Mouse (Mus musculus) naive thymus-derived CD4-positive, alpha-beta T cell, adult 2 months (primary cell): ENCODE measurements at regions not wholly inside any gene's neighbourhood (a gene's known extent, or its start where the extent isn't known, plus 50 kb on each side); places are given as distances from the start of the nearest gene placed in this dataset.
A peak's percentile ranks its signal among the peaks of the same experiment; 100 is the strongest.
"Not testable (repeated sequence)": the region's sequence is repeated elsewhere in the genome, so short reads cannot be mapped to it uniquely, and the experiment has no call there.

ENCODE experiments used
- DNase-seq: peaks from one replicate; pipeline ENCODE4 v3.0.0-alpha.2; 2011; ENCODE audit warnings: low read depth

- DNase-seq = no peak
Measured at GRCm38 (mm10) chr5:117040878-117041277, 75.0 kb downstream of the Suds3 start.

- peak; percentile 18 for DNase-seq
Measured at GRCm38 (mm10) chr5:117037261-117037660, 78.7 kb downstream of the Suds3 start.

GRCm38 (mm10) chr5:117032130-117032529 is 83.8 kb downstream of the Suds3 start:
- no peak for DNase-seq

GRCm38 (mm10) chr5:117025689-117026383 is 90.1 kb downstream of the Suds3 start:
- DNase-seq = no peak

- DNase-seq = no peak
Measured at GRCm38 (mm10) chr5:117018419-117019150, 97.3 kb downstream of the Suds3 start.

GRCm38 (mm10) chr5:117011128-117011527 is 104.8 kb downstream of the Suds3 start:
- DNase-seq = no peak

GRCm38 (mm10) chr5:117000770-117001201 is 115.1 kb downstream of the Suds3 start:
- no peak for DNase-seq

GRCm38 (mm10) chr5:116994508-116994907 is 121.4 kb downstream of the Suds3 start:
- no peak for DNase-seq

- DNase-seq = no peak
Measured at GRCm38 (mm10) chr5:116993674-116994073, 122.2 kb downstream of the Suds3 start.

- DNase-seq = no peak
Measured at GRCm38 (mm10) chr5:116991461-116991860, 124.5 kb downstream of the Suds3 start.

- not testable (repeated sequence) for DNase-seq
Measured at GRCm38 (mm10) chr5:116971474-116971873, 144.4 kb downstream of the Suds3 start.

GRCm38 (mm10) chr5:116964171-116964570 is 151.7 kb downstream of the Suds3 start:
- DNase-seq = no peak

GRCm38 (mm10) chr5:116963106-116963505 is 152.8 kb downstream of the Suds3 start:
- no peak for DNase-seq

GRCm38 (mm10) chr5:116960041-116960440 is 155.9 kb downstream of the Suds3 start:
- no peak for DNase-seq

- DNase-seq = no peak
Measured at GRCm38 (mm10) chr5:116958141-116958540, 157.8 kb downstream of the Suds3 start.

- no peak for DNase-seq
Measured at GRCm38 (mm10) chr5:116956572-116956971, 159.3 kb downstream of the Suds3 start.

GRCm38 (mm10) chr5:116950280-116950881 is 165.5 kb downstream of the Suds3 start:
- DNase-seq = no peak

- no peak for DNase-seq
Measured at GRCm38 (mm10) chr5:116934585-116934984, 181.3 kb downstream of the Suds3 start.

- DNase-seq = no peak
Measured at GRCm38 (mm10) chr5:116934151-116934550, 181.8 kb downstream of the Suds3 start.

- no peak for DNase-seq
Measured at GRCm38 (mm10) chr5:116933105-116933504, 182.8 kb downstream of the Suds3 start.

- DNase-seq = no peak
Measured at GRCm38 (mm10) chr5:116923761-116924160, 192.2 kb downstream of the Suds3 start.

- no peak for DNase-seq
Measured at GRCm38 (mm10) chr5:116922059-116922671, 193.7 kb downstream of the Suds3 start.

- DNase-seq = no peak
Measured at GRCm38 (mm10) chr5:116914876-116915275, 201.0 kb downstream of the Suds3 start.
